Mouse (Mus musculus) testis, adult 10 weeks (tissue): ENCODE results near the gene Kcnk15. TPM values are rescaled to one million over a fixed set of nuclear protein-coding genes. Genes with fewer than 3 reads are reported as not detected.

Source experiments
- polyA plus RNA-seq: library from polyadenylated mRNA; stranded (reverse); fragments of 350-450 nt; fragmentation: Illumina TruSeq; extraction: RNeasy Lipid Tissue Mini Kit (QIAGEN cat#74804); gene quantifications from one replicate; pipeline ENCODE4 v1.2.3, GENCODE M21; 2014; ENCODE audit warnings: low read depth, low replicate concordance

Gene Kcnk15
- not detected for polyA plus RNA-seq

DNA sequence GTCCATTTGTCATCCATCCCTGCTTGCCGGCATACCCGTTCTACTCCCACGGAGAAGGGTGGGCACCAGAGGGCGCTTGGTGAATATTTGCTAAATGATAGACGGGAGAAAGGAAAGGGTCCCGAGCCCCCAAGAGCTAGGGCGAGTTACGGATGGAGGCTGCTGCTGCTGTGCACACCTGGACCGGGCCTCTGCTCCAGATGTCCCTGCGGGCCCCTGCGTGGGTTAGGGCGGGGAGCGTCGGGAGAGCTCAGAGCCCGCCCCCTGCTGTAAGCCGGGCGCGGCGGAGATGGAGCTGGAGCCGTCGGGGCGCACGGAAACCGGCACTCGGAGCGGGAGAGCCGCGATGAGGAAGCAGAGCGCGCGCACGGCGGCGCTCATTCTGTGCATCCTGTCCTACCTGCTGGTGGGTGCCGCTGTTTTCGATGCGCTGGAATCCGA is at the start of gene Kcnk15:
Kcnk15 (plus strand) TSS at position 191 of the 441 bp plus-strand sequence.

DNA sequence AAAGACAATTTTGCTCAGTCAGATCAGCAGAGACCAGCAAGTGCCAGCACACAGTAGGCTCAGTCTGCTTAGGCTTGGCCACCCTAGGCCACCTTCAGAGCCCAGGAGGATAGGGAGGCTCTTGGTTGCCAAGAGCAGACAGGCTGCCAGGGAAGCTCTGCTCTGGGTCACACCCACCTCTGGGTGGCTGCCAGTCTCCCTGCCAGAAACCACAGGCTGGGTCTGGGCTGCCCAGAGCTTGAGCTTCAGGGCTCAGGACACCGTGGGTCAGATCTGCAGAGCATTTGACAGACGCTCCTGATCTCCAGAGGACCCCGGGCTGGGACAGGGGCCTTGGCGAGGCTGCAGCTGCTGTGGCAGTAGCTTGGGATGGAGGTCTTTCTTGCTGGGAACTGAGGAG is 32.8 kb upstream of the Kcnk15 start, which contains the start of gene Ccn5:
Ccn5 (plus strand) TSS at position 255 of the 400 bp plus-strand sequence.

Other genes with a start within 250 kb of the Kcnk15 start
- 385 TPM for gene Serinc3, start 208.5 kb upstream of the Kcnk15 start, polyA plus RNA-seq
- gene Pkig, start 195.3 kb upstream of the Kcnk15 start, polyA plus RNA-seq, result 72.4 TPM
- gene Ada, start 103.4 kb upstream of the Kcnk15 start, polyA plus RNA-seq, result 0.71 TPM
- gene Ccn5, start 32.8 kb upstream of the Kcnk15 start, polyA plus RNA-seq, result 0.43 TPM
- 0.45 TPM for gene Rims4, start 65.0 kb downstream of the Kcnk15 start, polyA plus RNA-seq
- 68.3 TPM for gene Ywhab, start 141.3 kb downstream of the Kcnk15 start, polyA plus RNA-seq
- gene Pabpc1l, start 171.8 kb downstream of the Kcnk15 start, polyA plus RNA-seq, result 0.42 TPM
- 62.3 TPM for gene Stk4, start 216.7 kb downstream of the Kcnk15 start, polyA plus RNA-seq
- 21.5 TPM for gene Tomm34, start 217.5 kb downstream of the Kcnk15 start, polyA plus RNA-seq